ENCODE assay signal across 23 mouse cellular contexts in the genomic region with DNA sequence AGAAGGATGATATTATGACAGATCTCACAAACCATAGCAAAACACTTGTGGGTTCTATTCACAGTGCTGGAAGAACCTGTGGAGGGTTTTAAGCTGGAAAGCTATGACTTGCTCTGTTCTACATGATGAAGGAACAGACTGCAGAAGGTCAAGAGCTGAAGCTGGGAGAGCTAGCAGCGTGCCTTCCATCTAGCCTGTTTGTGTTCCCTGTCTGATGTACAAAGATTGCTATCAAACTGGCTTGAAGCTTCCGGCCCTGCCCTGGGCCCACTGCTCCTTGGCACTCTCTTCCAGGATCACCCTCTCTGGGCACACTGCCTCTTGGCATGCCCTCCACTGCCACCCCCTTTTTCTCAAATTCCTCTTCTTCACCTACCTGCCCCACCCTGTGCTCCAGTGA. TPM values are rescaled to one million over a fixed set of nuclear protein-coding genes. Genes with fewer than 3 reads are reported as not detected.
"Had no signal": no experiment of that assay in that cellular context is flagged by ENCODE, and none has a peak within 500 bp of the region (broad histone marks: within the 10 kb centered on the region; RNA-seq: fewer than 3 reads in every experiment).

No protein-coding gene starts in this region.

- DNase-seq: gastrocnemius, adult 2 months; gastrocnemius, postnatal 10 days; gastrocnemius, postnatal 25 days; heart, adult 18-20 months; heart, postnatal 10 days; heart, postnatal 4 days; kidney, adult 8-10 months; kidney, postnatal 14 days; kidney, postnatal 4 days had no signal

- H3K4me2 ChIP-seq: heart, embryonic 12.5 days; hindbrain, embryonic 12.5 days; hindbrain, embryonic 14.5 days; intestine, embryonic 15.5 days; limb, embryonic 12.5 days had no signal

- H3K4me3 ChIP-seq: gastrocnemius, adult 2 months; heart, embryonic 10.5 days; heart, embryonic 12.5 days; hindbrain, embryonic 10.5 days; hindbrain, embryonic 12.5 days; intestine, embryonic 15.5 days; layer of hippocampus, adult 2 months; left cerebral cortex, adult 2 months; limb, embryonic 10.5 days; limb, embryonic 12.5 days had no signal

- H3K36me3 ChIP-seq: heart, embryonic 10.5 days; heart, embryonic 12.5 days; hindbrain, embryonic 10.5 days; hindbrain, embryonic 12.5 days; intestine, embryonic 15.5 days; limb, embryonic 10.5 days; limb, embryonic 12.5 days had no signal

- H3K9ac ChIP-seq: heart, embryonic 12.5 days; hindbrain, embryonic 12.5 days; hindbrain, embryonic 14.5 days; intestine, embryonic 15.5 days; limb, embryonic 12.5 days had no signal

- H3K9me3 ChIP-seq: heart, embryonic 10.5 days; hindbrain, embryonic 12.5 days; intestine, embryonic 15.5 days; limb, embryonic 10.5 days; limb, embryonic 12.5 days had no signal

- H3K27ac ChIP-seq: gastrocnemius, adult 2 months; heart, embryonic 10.5 days; hindbrain, embryonic 10.5 days; hindbrain, embryonic 12.5 days; hindbrain, embryonic 14.5 days; intestine, embryonic 15.5 days; layer of hippocampus, adult 2 months; left cerebral cortex, adult 2 months; limb, embryonic 10.5 days; limb, embryonic 12.5 days had no signal

- ATAC-seq: forebrain, embryonic 16.5 days; hindbrain, embryonic 16.5 days; inflammation-experienced regulatory T-cells, adult 6 months; intestine, embryonic 15.5 days; intestine, postnatal 0 days had no signal

RNA-seq across cellular contexts. Expression of gene Fbp1, which starts 1.2 kb away (rescaled TPM):
- polyA plus RNA-seq: forebrain, embryonic 16.5 days; inflammation-experienced regulatory T-cells, adult 6 months; limb, embryonic 10.5 days had no signal

RNA-seq across cellular contexts. Expression of gene Fbp2, which starts 31.1 kb away (rescaled TPM):
- polyA plus RNA-seq: hindbrain, embryonic 10.5 days; inflammation-experienced regulatory T-cells, adult 6 months had no signal
